Mouse (Mus musculus) spleen, postnatal 36 days (tissue): ENCODE measurements around the gene Tmcc3.

Source experiments
- DNase-seq, 2 experiments: peaks; one replicate each; pipeline ENCODE4 v3.0.0; 2022; ENCODE audit warnings: low spot score in 2 of 2, mixed read lengths in 1 of 2

The Tmcc3 gene

GRCm38 (mm10) chr10:94466313-94466712 is 154.6 kb downstream of the Tmcc3 start:
- no peak for DNase-seq

DNA sequence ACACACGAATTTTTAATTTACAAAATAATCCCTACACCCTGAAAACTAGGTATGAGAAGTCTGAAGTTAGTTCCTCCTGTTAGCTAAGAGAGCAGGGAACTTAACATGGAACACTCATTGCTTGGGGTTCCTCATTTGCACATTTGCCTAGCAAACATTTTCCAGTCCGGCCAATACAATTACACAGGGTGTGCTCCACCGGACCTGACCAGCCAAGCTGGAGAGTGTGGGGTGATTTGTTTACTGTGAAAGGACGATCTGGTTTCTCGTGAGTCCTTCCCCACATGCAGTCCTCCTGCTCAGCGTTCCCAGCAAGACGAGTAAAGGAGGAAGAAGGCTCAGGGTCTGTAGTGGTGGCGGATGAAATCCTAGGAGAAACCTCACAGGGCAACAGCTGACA is 159.7 kb downstream of the Tmcc3 start:
- DNase-seq: peak; percentile 21 to 34

GRCm38 (mm10) chr10:94473501-94473900 is 161.8 kb downstream of the Tmcc3 start:
- no peak for DNase-seq

DNA sequence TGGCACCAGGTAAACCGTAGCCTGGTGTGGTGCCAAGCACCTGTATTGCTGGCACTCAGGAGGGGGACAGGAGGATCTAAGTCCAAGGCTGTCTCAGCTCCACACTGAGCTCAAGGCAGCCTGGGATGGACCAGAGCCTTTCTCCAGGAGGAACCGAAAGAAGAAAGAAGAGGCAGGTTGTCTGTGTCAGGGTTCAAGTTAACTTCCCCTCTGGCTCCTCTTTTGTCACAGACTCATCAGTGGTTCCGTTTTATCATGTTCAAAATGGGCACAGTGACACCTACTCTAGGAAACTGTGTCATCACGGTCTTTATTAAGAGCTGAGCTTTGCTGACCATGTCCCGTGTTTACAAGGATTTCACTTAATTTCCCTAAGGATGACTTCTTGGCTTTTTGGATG is 162.4 kb downstream of the Tmcc3 start:
- DNase-seq: peak in 1 of 2 experiments; percentile 9

DNA sequence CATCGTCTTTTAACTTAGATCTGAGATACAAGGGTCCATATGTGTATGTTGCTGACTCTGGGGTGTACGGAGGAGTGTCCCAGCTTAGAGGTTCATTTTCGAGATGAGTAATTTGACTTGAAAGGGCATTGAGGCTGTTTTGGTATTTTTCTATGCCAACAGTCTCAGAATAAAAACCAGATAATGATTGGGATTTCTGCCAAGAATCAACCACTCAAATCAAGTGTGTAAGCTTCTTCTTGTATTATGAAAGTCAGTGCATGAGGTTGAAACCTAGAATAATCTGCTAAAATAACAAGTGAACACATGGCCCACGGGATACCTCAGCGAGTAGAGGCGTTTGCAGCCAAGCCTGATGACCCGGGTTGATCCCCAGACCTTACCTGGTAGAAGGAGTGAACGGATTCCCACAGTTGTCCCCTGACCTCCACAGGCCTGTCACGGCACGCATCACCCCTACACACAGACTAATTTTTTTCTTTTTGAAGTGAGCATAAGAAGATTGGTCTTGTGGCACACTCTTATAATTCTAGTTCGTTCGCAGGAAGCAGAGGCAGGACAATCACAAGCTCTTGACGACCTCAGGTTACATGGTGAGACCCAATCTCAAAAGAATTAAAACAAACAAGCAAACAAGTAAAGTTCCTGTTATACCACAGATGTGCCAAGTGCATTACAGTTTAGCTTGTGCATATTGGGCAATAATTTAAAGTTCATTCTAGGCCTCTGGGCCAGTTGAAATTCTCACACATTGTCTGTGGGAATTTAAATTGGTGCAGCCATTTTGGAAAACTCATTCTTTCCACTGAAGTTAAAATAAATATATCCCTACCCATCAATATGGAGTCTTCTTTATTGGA is 165.8 kb downstream of the Tmcc3 start:
- no peak for DNase-seq

DNA sequence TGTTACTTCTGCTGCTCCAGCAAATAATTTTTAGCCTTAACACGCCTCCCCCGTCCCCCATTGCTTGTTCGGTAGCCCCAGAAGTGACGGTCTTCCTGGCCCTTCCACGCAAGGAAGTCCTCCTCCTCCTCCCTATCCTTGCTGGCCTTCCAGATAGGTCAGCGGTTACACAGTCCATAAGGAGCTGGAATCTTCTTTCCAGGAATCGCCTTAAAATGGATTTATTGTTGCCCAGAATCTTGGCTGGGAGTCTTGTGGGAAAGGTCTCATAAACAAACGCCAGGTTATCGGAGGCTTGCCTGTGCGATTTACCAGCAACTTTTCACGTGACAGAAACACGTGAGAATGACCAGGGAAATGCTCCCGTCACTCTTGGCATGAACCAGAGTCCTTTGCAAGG is 167.9 kb downstream of the Tmcc3 start:
- DNase-seq: no peak

- DNase-seq: no peak
Measured at GRCm38 (mm10) chr10:94480380-94481101, 168.8 kb downstream of the Tmcc3 start.

DNA sequence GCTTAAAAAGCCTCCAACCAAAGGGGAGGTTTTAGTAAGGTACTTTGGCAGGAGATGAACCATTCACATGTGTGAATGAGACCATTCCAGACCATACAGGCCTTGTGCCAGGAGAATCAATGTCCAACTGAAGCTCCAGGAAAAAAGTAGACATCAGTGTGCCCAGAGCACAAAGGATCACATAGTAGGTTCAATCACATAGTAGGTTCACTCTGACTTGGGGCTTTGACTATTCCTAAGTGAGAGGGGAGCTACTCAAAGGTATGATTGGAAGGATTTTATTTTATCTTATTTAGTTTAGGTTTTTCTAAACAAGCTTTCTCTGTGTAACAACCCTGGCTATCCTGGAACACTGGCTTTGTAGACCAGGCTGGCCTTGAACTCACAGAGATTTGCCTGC is 169.9 kb downstream of the Tmcc3 start:
- DNase-seq: no peak

- DNase-seq: no peak
Measured at GRCm38 (mm10) chr10:94486179-94486578, 174.4 kb downstream of the Tmcc3 start.

DNA sequence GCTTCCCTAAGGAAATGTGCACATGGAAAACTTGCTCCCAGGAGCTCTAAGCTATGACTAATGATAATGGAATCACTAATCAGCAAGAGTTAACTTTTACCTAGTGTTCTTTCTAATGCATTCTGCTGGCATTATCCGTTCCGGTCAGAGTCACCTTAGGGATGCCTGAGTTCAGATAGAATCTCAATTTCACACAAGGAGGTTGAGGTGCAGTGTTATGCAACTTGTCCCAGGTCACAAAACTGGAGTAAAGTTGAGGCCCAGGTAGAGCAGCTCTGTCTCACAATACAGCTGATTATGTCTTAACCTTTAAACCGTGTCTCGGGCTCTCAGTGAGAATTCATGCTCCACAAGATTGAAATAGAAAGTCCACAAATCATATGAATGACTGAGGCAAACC is 177.8 kb downstream of the Tmcc3 start:
- DNase-seq: no peak

- no peak for DNase-seq
Measured at GRCm38 (mm10) chr10:94491006-94491405, 179.3 kb downstream of the Tmcc3 start.

GRCm38 (mm10) chr10:94494403-94494846 is 182.7 kb downstream of the Tmcc3 start:
- DNase-seq: no peak

- DNase-seq: no peak
Measured at GRCm38 (mm10) chr10:94495496-94496235, 183.9 kb downstream of the Tmcc3 start.

- no peak for DNase-seq
Measured at GRCm38 (mm10) chr10:94496826-94497440, 185.2 kb downstream of the Tmcc3 start.

GRCm38 (mm10) chr10:94500210-94500876 is 188.6 kb downstream of the Tmcc3 start:
- DNase-seq: no peak

DNA sequence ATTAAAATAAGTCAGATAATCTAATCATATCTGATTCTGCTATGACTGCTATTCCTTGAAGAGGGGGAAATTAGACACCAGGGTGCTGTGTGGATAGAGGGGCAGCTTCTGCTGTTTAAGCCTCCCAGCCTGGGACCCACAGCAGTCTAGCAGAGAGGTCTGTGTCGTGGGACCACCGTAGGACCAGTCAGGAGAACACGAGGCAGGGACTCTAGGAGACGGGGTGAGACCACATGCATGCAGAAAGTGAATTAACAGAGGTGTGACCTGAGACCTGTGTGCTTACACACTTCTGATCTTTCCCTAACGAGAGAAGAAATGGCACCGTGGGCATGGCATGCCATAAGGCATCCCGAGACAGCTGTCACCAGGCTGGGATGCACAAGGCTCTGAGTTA is 189.1 kb downstream of the Tmcc3 start:
- DNase-seq: no peak

DNA sequence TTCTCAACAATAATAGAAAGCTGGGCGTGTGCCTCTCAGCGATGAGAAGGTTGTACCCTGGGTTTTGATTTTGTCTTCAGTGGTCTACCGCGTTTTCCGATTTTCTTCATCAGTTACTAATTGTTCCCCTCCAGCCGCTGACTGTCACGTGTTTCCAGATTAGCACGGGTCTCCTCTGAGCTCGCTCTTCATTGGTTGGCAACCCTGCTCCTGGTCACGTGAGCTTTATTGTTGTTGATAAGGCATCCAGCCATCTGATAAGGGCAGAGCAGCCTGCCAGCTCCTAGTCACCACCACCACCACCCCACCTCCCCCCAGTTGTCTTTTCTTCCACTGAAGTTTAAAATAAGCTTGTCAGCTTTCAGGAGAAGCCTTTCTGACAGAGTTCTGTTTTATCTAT is 190.0 kb downstream of the Tmcc3 start:
- DNase-seq: no peak

GRCm38 (mm10) chr10:94505248-94505772 is 193.6 kb downstream of the Tmcc3 start:
- DNase-seq: peak in 1 of 2 experiments; percentile 27

GRCm38 (mm10) chr10:94508863-94509262 is 197.1 kb downstream of the Tmcc3 start:
- no peak for DNase-seq

DNA sequence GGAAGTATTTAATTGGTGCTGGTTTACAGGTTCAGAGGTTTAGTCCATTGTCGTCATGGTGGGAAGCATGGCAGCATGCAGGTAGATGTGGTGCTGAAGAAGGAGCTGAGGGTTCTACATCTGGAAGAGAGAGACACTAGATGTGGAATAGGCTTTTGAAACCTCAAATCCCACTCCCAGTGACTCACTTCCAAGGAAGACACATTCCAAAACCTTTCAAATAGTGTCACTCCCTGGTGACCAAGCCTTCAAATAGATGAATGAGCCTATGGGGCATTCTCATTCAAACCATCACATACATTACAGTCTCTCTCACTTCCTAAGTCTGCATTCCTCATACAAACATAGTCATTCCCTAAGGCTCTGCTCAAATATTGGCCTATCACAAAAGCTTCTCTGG is 201.0 kb downstream of the Tmcc3 start:
- no peak for DNase-seq

DNA sequence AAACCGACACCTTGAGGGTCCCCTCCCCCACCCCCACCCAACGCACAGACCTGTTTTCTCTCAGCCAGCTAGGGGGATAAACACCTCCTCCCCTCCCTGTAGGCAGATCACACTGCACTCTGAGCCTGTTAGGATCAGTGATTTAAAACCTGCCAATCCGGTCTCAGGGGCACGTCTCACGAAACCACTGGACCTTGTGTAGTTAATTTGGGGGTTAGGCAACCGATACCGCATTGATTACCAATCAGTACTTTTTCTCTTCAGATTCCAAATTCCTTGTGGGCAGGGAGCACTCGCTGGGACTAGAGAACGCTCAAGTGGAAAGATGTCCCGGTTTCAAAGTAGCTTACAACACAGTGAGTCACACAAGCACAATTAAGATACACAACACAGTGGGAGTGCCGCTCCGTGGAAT is 202.3 kb downstream of the Tmcc3 start:
- no peak for DNase-seq
